Mouse (Mus musculus) T-helper 1 cell (primary cell): ENCODE data around the gene Mvk.

Experiments used
- in situ Hi-C: fragments of 300-600 bp; cut with MboI, MseI; formaldehyde crosslinking; loops from one replicate; pipeline ENCODE4 v1.15.1; 2025; ENCODE audit warnings: high pct_unique_total_duplicates

The Mvk gene

GRCm38 (mm10) chr5:114456995-114457605 is 13.0 kb downstream of the Mvk start:
- in situ Hi-C loops: no loop called here

- in situ Hi-C loops: no loop called here
Observed at GRCm38 (mm10) chr5:114461238-114461637, 17.2 kb downstream of the Mvk start.

GRCm38 (mm10) chr5:114462067-114463040 is 18.3 kb downstream of the Mvk start:
- in situ Hi-C loops: no loop called here

- in situ Hi-C loops: no loop called here
Observed at GRCm38 (mm10) chr5:114464561-114464960, 20.5 kb downstream of the Mvk start.

- in situ Hi-C loops: no loop called here
Observed at GRCm38 (mm10) chr5:114465641-114466040, 21.6 kb downstream of the Mvk start.

GRCm38 (mm10) chr5:114467019-114467418 is 22.9 kb downstream of the Mvk start:
- in situ Hi-C loops: no loop called here

GRCm38 (mm10) chr5:114467430-114467829 is 23.4 kb downstream of the Mvk start:
- in situ Hi-C loops: no loop called here

- in situ Hi-C loops: no loop called here
Observed at GRCm38 (mm10) chr5:114468007-114468406, 23.9 kb downstream of the Mvk start.

- in situ Hi-C loops: no loop called here
Observed at GRCm38 (mm10) chr5:114470359-114470758, 26.3 kb downstream of the Mvk start.

- in situ Hi-C loops: no loop called here
Observed at GRCm38 (mm10) chr5:114474741-114475491, 30.8 kb downstream of the Mvk start.

- in situ Hi-C loops: no loop called here
Observed at GRCm38 (mm10) chr5:114478267-114478666, 34.2 kb downstream of the Mvk start.

GRCm38 (mm10) chr5:114482587-114483011 is 38.5 kb downstream of the Mvk start:
- in situ Hi-C loops: no loop called here

GRCm38 (mm10) chr5:114485685-114486084 is 41.6 kb downstream of the Mvk start:
- in situ Hi-C loops: no loop called here

- in situ Hi-C loops: no loop called here
Observed at GRCm38 (mm10) chr5:114489570-114489969, 45.5 kb downstream of the Mvk start.

GRCm38 (mm10) chr5:114490241-114490640 is 46.2 kb downstream of the Mvk start:
- in situ Hi-C loops: no loop called here

- in situ Hi-C loops: no loop called here
Observed at GRCm38 (mm10) chr5:114494761-114495160, 50.7 kb downstream of the Mvk start.

- in situ Hi-C loops: no loop called here
Observed at GRCm38 (mm10) chr5:114501252-114501651, 57.2 kb downstream of the Mvk start.

GRCm38 (mm10) chr5:114504826-114505225 is 60.8 kb downstream of the Mvk start:
- in situ Hi-C loops: no loop called here

- in situ Hi-C loops: no loop called here
Observed at GRCm38 (mm10) chr5:114505260-114506085, 61.4 kb downstream of the Mvk start.

GRCm38 (mm10) chr5:114507394-114507793 is 63.3 kb downstream of the Mvk start:
- in situ Hi-C loops: no loop called here

GRCm38 (mm10) chr5:114507964-114508363 is 63.9 kb downstream of the Mvk start:
- in situ Hi-C loops: no loop called here
